In genomic region chr15:60136671-60137070, GRCm38 (mm10) we compare ENCODE assay signal across 26 mouse cellular contexts.
DNase-seq lines count a peak whose midpoint lies in the region; ATAC-seq and TF ChIP-seq lines count a peak whose summit lies in the region.
"Had no signal": no experiment of that assay in that cellular context is flagged by ENCODE, and none has a peak within 500 bp of the region (broad histone marks: within the 10 kb centered on the region; RNA-seq: fewer than 3 reads in every experiment).

No protein-coding gene starts in this region.

- H3K4me2 ChIP-seq in heart, embryonic 11.5 days, result no peak overlapping the region
- H3K4me2 ChIP-seq: embryonic facial prominence, embryonic 13.5 days; embryonic facial prominence, embryonic 15.5 days; forebrain, embryonic 12.5 days had no signal

- no peaks in the 10 kb centered on the region; the same call in 1 of the 2 replicates for H3K4me1 ChIP-seq in thymus, adult 2 months (replicated peaks; ENCODE audit: control insufficient read depth, insufficient read depth, low read length)
- H3K4me1 ChIP-seq in heart, embryonic 11.5 days (ENCODE audit: control insufficient read depth, insufficient read depth, low read length), result no peaks in the 10 kb centered on the region
- H3K4me1 ChIP-seq: embryonic facial prominence, embryonic 13.5 days; embryonic facial prominence, embryonic 15.5 days; forebrain, embryonic 10.5 days; forebrain, embryonic 12.5 days had no signal

- H3K27ac ChIP-seq in thymus, adult 2 months (ENCODE audit: control insufficient read depth, insufficient read depth, low read length), result no peak overlapping the region
- H3K27ac ChIP-seq in heart, embryonic 11.5 days (ENCODE audit: low read depth, low read length), result no peak overlapping the region
- H3K27ac ChIP-seq: embryonic facial prominence, embryonic 13.5 days; embryonic facial prominence, embryonic 15.5 days; forebrain, embryonic 10.5 days; forebrain, embryonic 12.5 days had no signal

- ATAC-seq in CD4-positive, CD25-positive, alpha-beta regulatory T cell, adult 4 months, result peak; percentile 9
- ATAC-seq in heart, embryonic 11.5 days (replicated peaks; ENCODE audit: insufficient number of reproducible peaks, low FRiP score, low TSS enrichment), result no peak
- ATAC-seq: activated CD4-positive, CD25-positive, alpha-beta regulatory T cell, adult 4 months; forebrain, embryonic 14.5 days; forebrain, embryonic 16.5 days had no signal

- no peak overlapping the region for H3K4me3 ChIP-seq in thymus, adult 2 months (ENCODE audit: control insufficient read depth, insufficient read depth, low read length)
- no peak overlapping the region for H3K4me3 ChIP-seq in heart, embryonic 11.5 days (ENCODE audit: low read depth, low read length)
- H3K4me3 ChIP-seq: embryonic facial prominence, embryonic 13.5 days; embryonic facial prominence, embryonic 15.5 days; erythroblast, embryonic 14.5 days; forebrain, embryonic 10.5 days; forebrain, embryonic 12.5 days had no signal

- H3K9ac ChIP-seq in heart, embryonic 11.5 days (ENCODE audit: low read depth, low read length), result no peak overlapping the region
- H3K9ac ChIP-seq: embryonic facial prominence, embryonic 13.5 days; embryonic facial prominence, embryonic 15.5 days; forebrain, embryonic 12.5 days had no signal

- DNase-seq in thymus, postnatal 0 days (ENCODE audit: low spot score), result peak; percentile 15
- DNase-seq in thymus, adult 2 months, result no peak
- DNase-seq in induced T-regulatory cell, adult 2 months (ENCODE audit: low read depth), result peak; percentile 69
- DNase-seq in naive thymus-derived CD4-positive, alpha-beta T cell, adult 2 months (ENCODE audit: low read depth), result peak; percentile 76
- no peak for DNase-seq in cerebellum, adult 11 months
- DNase-seq in adrenal gland, postnatal 4 days (ENCODE audit: low spot score in 2 of 2), result no peak
- DNase-seq: adrenal gland, adult 8-10 months; adrenal gland, postnatal 14 days; adrenal gland, postnatal 36 days; B cell, adult 2 months; cerebellum, adult 18-20 months; cerebellum, adult 8-10 months; cerebellum, adult 9-11 months; cerebellum, postnatal 14 days; cerebellum, postnatal 36 days; embryo, embryonic 11 days had no signal

- WGBS in thymus, adult 2 months, result 14% methylated on average over 2 of the region's 2 CpGs
- WGBS in heart, embryonic 11.5 days (ENCODE audit: insufficient replicate concordance), result 63% methylated on average over 2 of the region's 2 CpGs

- H3K27me3 ChIP-seq in thymus, adult 2 months (ENCODE audit: control insufficient read depth, insufficient read depth, low read length), result no peaks in the 10 kb centered on the region
- H3K27me3 ChIP-seq in heart, embryonic 11.5 days (ENCODE audit: control insufficient read depth, insufficient read depth, low read length), result no peaks in the 10 kb centered on the region
- H3K27me3 ChIP-seq: embryonic facial prominence, embryonic 13.5 days; embryonic facial prominence, embryonic 15.5 days; forebrain, embryonic 12.5 days had no signal

- TF ChIP-seq POLR2A in thymus, adult 2 months (IDR thresholded peaks at IDR 0.05; ENCODE audit: control insufficient read depth, extremely low read depth, insufficient read depth, low read length, poor library complexity), result no peak

- H3K36me3 ChIP-seq in thymus, adult 2 months (ENCODE audit: control insufficient read depth, insufficient read depth, low read length), result no peaks in the 10 kb centered on the region
- no peaks in the 10 kb centered on the region for H3K36me3 ChIP-seq in heart, embryonic 11.5 days (ENCODE audit: control insufficient read depth, insufficient read depth, low read length)
- H3K36me3 ChIP-seq: embryonic facial prominence, embryonic 13.5 days; embryonic facial prominence, embryonic 15.5 days; forebrain, embryonic 10.5 days; forebrain, embryonic 12.5 days had no signal

- H3K9me3 ChIP-seq in heart, embryonic 11.5 days (replicated peaks; ENCODE audit: control insufficient read depth, low read length), result no peaks in the 10 kb centered on the region
- H3K9me3 ChIP-seq: embryonic facial prominence, embryonic 13.5 days; embryonic facial prominence, embryonic 15.5 days; forebrain, embryonic 10.5 days; forebrain, embryonic 12.5 days had no signal

- no peak for TF ChIP-seq CTCF in thymus, adult 2 months (IDR thresholded peaks at IDR 0.05; ENCODE audit: borderline replicate concordance, control insufficient read depth, extremely low read depth, insufficient read depth, low read length, poor library complexity)

Comparison
In these comparisons a context has a peak if more than half of its experiments do, and no peak if none do; other contexts are left out.
1. DNase-seq: peak in thymus, postnatal 0 days (single experiment), induced T-regulatory cell, adult 2 months (single experiment) and naive thymus-derived CD4-positive, alpha-beta T cell, adult 2 months (single experiment); none in thymus, adult 2 months (single experiment), cerebellum, adult 11 months (single experiment) and adrenal gland, postnatal 4 days (0 of 2).